Mouse (Mus musculus) heart, embryonic 11.5 days (tissue): ENCODE data around the gene Mylk. TPM values are rescaled to one million over a fixed set of nuclear protein-coding genes. Genes with fewer than 3 reads are reported as not detected.

ENCODE experiments used
- ATAC-seq: fragments of 200-750 bp; cut with Nextera tagmentation; replicated peaks from 2 replicates; pipeline ENCODE4 v1.8.0; 2017; ENCODE audit warnings: moderate library complexity; ENCODE audit not compliant: insufficient number of reproducible peaks, low FRiP score, low TSS enrichment
- H3K27ac ChIP-seq: fragments of 300-500 bp; sonication (generic); 2 replicates; pipeline ENCODE4 v1.5.1; 2014; ENCODE audit warnings: mild to moderate bottlenecking, low read depth, low read length
- H3K27me3 ChIP-seq: fragments of 300-500 bp; sonication (generic); 2 replicates; pipeline ENCODE4 v1.6.1; 2014; ENCODE audit warnings: mild to moderate bottlenecking, low read length, mixed read lengths; ENCODE audit not compliant: control insufficient read depth, insufficient read depth
- H3K36me3 ChIP-seq: fragments of 300-500 bp; sonication (generic); 2 replicates; pipeline ENCODE4 v1.6.1; 2014; ENCODE audit warnings: mild to moderate bottlenecking, low read length, moderate library complexity, mixed read lengths; ENCODE audit not compliant: control insufficient read depth, insufficient read depth
- H3K4me1 ChIP-seq: fragments of 300-500 bp; sonication (generic); 2 replicates; pipeline ENCODE4 v1.6.1; 2014; ENCODE audit warnings: low read length; ENCODE audit not compliant: control insufficient read depth, insufficient read depth
- H3K4me2 ChIP-seq: fragments of 300-500 bp; sonication (generic); 2 replicates; pipeline ENCODE4 v1.6.1; 2014; ENCODE audit warnings: mild to moderate bottlenecking, moderate library complexity
- H3K4me3 ChIP-seq: fragments of 300-500 bp; sonication (generic); 2 replicates; pipeline ENCODE4 v1.5.1; 2014; ENCODE audit warnings: low read depth, low read length
- H3K9ac ChIP-seq: fragments of 300-500 bp; sonication (generic); 2 replicates; pipeline ENCODE4 v1.6.1; 2014; ENCODE audit warnings: mild to moderate bottlenecking, low read depth, low read length, moderate library complexity
- H3K9me3 ChIP-seq: fragments of 300-500 bp; sonication (generic); replicated peaks from 2 replicates; pipeline ENCODE4 v1.6.1; 2016; ENCODE audit warnings: low read length; ENCODE audit not compliant: control insufficient read depth
- WGBS: fragments of 180-500 bp; shearing (Covaris S2); extraction: QIAGEN DNeasy Blood & Tissue Kit; methylation state at CpG from one replicate; pipeline ENCODE4 v1.1.7; 2014; ENCODE audit not compliant: insufficient replicate concordance; 5-methylcytosine and 5-hydroxymethylcytosine counted together
- polyA plus RNA-seq: library from polyadenylated mRNA; unstranded; fragments of >200 nt; fragmentation: Nextera tagmentation; extraction: Ambion mirVana; gene quantifications from 2 replicates; pipeline ENCODE4 v1.2.1, GENCODE M21; 2014

Mylk gene
- polyA plus RNA-seq, 1 experiment from 2014 or later = 4.3 TPM

DNA sequence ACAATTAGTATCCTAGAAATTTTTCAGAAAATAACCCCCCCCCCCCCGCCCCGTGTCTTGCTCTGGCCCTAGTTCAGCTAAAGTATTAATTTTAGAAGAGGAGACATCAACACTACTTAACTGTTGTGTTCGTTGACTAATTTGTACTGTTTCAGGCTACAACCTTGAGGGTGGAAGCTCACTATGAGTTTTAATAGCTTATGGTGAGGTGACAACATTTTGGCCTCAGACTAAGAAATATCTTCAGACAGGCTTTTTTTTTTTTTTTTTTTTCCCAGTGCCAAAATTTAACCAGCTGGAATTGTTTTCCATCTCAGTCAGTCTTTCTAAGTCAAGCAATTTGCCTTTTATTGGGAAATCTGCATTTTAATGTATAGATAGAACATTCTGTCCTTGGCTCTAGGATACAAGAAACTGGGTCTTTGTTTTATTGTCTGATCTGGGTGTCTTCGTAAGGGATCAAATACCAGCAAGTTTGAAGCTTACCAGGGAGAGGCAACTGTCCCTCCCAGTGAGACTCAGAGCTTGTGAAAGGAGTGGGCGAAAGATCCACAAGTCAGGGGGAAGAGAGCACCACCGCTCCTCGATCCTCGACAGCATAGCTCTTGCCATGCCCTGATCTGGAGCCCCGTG is 19.1 kb downstream of the Mylk start:
- Histone ChIP-seq H3K36me3 (no peaks in the 10 kb centered on the region), H3K9me3 (no peaks in the 10 kb centered on the region), H3K27ac (no peak overlapping the region), H3K4me1 (0 out of 2 replicates have a peak, but pooled peaks cover 3% of the 10 kb centered on the region), H3K27me3 (no peaks in the 10 kb centered on the region), H3K9ac (no peak overlapping the region), H3K4me2 (no peak overlapping the region), H3K4me3 (no peak overlapping the region)
- WGBS = 76% methylated on average over 9 of the region's 9 CpGs
- no peak for ATAC-seq

DNA sequence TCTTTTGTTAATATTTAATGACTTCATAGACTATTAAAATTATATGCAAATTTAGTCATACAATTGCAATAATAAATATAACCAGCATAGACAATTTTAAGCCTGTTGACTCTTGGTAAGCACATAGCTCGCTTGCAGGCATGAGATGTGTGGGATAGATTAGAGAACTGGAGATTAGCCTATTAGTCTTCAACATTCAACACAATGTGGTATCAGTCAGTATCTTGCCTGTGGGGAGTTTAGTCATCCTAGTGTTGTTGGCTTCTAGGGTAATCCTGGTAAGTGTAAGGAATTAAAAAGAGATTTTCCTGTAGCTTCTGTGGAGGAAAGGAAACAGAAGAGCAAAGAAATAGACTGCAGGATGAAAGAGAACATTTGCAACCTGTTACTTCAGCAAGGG is 20.7 kb downstream of the Mylk start:
- Histone ChIP-seq H3K27ac (no peak overlapping the region), H3K9ac (no peak overlapping the region), H3K4me1 (0 out of 2 replicates have a peak, but pooled peaks cover 3% of the 10 kb centered on the region), H3K4me3 (no peak overlapping the region), H3K9me3 (no peaks in the 10 kb centered on the region), H3K36me3 (no peaks in the 10 kb centered on the region), H3K27me3 (no peaks in the 10 kb centered on the region), H3K4me2 (no peak overlapping the region)
- ATAC-seq = no peak
- 66% methylated on average over 1 of the region's 1 CpGs for WGBS

DNA sequence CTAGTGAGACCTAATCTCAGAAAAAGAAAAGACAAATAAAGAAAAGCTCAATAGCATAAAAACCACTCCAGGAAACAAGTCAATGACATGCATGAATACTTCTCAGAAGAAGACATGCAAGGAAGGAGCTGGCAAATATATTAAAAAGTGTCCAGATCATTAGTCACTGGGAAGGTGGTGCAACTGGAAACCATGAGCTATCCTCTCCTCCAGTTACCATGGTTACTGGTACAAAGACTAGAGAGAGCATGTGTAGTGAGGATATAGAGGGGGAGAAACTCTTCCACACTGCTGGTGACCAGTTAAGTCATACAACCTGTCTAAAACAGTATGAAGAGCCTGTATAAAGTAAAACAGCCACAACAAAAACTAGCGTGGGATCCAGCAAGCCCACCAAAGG is 21.2 kb downstream of the Mylk start:
- WGBS = 85% methylated on average over 1 of the region's 1 CpGs
- no peak overlapping the region for H3K27ac ChIP-seq
- no peak for ATAC-seq
- 0 out of 2 replicates have a peak, but pooled peaks cover 3% of the 10 kb centered on the region for H3K4me1 ChIP-seq
- no peak overlapping the region for H3K4me3 ChIP-seq
- no peaks in the 10 kb centered on the region for H3K27me3 ChIP-seq
- H3K9me3 ChIP-seq = no peaks in the 10 kb centered on the region
- no peak overlapping the region for H3K9ac ChIP-seq
- no peaks in the 10 kb centered on the region for H3K36me3 ChIP-seq
- no peak overlapping the region for H3K4me2 ChIP-seq

DNA sequence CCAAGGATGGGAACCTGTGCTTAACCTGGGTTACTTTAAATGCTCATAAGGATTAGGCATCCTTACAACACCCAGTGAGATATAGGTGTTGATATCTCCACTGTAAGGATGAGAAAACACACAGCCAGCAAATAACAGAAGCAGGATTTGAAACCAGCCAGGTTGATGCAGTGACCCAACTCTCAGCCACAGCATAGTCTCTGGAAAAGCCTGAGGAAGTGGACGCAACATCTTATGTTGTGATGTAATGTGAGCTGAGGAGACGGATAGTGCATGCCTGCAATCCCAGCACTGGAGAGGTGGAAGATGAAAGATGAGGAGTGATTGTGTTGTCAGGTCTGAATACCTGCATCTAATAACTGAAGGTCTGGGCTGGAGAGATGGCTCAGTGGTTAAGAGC is 22.4 kb downstream of the Mylk start:
- H3K9ac ChIP-seq = no peak overlapping the region
- no peak for ATAC-seq
- no peak overlapping the region for H3K4me2 ChIP-seq
- no peak overlapping the region for H3K4me3 ChIP-seq
- H3K9me3 ChIP-seq = no peaks in the 10 kb centered on the region
- no peaks in the 10 kb centered on the region for H3K36me3 ChIP-seq
- WGBS = 85% methylated on average over 2 of the region's 2 CpGs
- H3K27me3 ChIP-seq = no peaks in the 10 kb centered on the region
- no peak overlapping the region for H3K27ac ChIP-seq
- 0 out of 2 replicates have a peak, but pooled peaks cover 3% of the 10 kb centered on the region for H3K4me1 ChIP-seq

DNA sequence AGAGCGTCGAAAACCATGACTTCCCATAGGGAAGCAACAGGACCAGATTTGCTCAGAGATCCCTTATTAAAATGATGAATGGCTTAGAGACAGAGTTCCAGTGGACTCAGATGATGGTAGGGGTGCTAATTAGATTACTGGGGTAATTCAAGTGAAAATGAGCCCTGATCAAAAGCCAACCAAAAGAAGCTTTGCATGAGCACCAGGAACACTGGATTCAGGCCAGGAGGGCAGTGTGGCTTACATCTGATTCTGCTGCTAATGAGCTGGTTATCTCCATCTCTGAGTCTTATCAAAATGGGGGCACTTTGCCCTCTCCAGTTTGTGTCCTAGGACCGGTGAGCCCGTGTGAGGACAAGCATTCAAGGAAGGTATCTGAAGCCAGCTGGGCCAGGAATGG is 23.4 kb downstream of the Mylk start:
- no peaks in the 10 kb centered on the region for H3K9me3 ChIP-seq
- H3K36me3 ChIP-seq = no peaks in the 10 kb centered on the region
- H3K27me3 ChIP-seq = no peaks in the 10 kb centered on the region
- H3K4me2 ChIP-seq = no peak overlapping the region
- no peak for ATAC-seq
- H3K4me1 ChIP-seq = 0 out of 2 replicates have a peak, but pooled peaks cover 3% of the 10 kb centered on the region
- H3K4me3 ChIP-seq = no peak overlapping the region
- 58% methylated on average over 4 of the region's 4 CpGs for WGBS
- no peak overlapping the region for H3K9ac ChIP-seq
- no peak overlapping the region for H3K27ac ChIP-seq

DNA sequence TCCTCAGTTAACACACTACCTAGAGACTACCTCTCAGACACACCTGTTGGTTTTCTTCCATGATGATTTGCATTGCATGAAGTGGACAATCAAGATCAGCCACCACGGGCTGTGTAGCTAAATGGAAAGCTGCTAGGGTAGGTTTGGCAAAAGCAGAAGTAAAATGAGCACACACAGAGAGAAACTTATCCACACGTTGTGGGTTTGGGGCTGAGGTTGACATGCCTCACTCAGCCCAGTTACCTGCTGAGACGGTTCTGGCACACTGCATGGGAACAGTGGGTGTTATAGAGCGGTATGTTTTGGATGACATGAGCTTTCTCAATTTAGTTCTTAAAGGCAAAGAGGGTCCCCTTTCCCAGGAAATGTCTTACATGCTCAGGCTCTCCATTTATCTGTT is 25.1 kb downstream of the Mylk start:
- ATAC-seq = no peak
- H3K27ac ChIP-seq = no peak overlapping the region
- H3K36me3 ChIP-seq = no peaks in the 10 kb centered on the region
- 0 out of 2 replicates have a peak, but pooled peaks cover 3% of the 10 kb centered on the region for H3K4me1 ChIP-seq
- 88% methylated on average over 4 of the region's 4 CpGs for WGBS
- H3K9me3 ChIP-seq = no peaks in the 10 kb centered on the region
- H3K9ac ChIP-seq = no peak overlapping the region
- H3K27me3 ChIP-seq = no peaks in the 10 kb centered on the region
- H3K4me2 ChIP-seq = no peak overlapping the region
- H3K4me3 ChIP-seq = no peak overlapping the region

DNA sequence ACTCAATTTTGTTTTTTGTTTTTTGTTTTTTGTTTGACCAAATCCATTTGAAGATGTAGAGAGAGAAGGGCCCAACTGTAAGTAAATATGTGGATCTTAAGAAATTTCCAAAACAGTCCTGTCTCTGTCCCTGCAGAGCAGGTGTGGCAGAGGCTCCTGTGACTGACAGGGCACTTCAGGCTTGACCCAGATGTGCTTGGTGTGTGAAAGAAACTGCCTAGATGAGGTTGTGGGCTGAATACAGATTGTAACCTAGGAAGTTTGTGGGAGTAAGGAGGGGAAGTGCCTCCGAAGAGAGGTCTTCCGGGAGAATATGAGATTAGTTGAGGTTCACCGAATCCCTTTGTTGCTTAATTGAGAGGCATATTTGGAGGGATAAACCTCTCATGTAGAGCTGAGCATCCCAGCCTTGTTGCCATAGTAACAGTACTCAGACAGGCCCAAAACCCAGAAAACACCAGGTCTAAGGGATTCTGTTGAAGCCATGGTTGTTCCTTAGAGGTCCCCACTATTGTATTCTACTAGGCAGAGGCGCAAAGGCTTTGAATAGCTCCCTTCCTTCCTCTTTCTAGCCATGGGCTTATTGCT is 27.5 kb downstream of the Mylk start:
- Histone ChIP-seq H3K9ac (no peak overlapping the region), H3K9me3 (no peaks in the 10 kb centered on the region), H3K27me3 (no peaks in the 10 kb centered on the region), H3K36me3 (no peaks in the 10 kb centered on the region), H3K4me2 (no peak overlapping the region), H3K27ac (no peak overlapping the region), H3K4me3 (no peak overlapping the region), H3K4me1 (0 out of 2 replicates have a peak, but pooled peaks cover 3% of the 10 kb centered on the region)
- WGBS = 82% methylated on average over 4 of the region's 4 CpGs
- ATAC-seq = no peak

DNA sequence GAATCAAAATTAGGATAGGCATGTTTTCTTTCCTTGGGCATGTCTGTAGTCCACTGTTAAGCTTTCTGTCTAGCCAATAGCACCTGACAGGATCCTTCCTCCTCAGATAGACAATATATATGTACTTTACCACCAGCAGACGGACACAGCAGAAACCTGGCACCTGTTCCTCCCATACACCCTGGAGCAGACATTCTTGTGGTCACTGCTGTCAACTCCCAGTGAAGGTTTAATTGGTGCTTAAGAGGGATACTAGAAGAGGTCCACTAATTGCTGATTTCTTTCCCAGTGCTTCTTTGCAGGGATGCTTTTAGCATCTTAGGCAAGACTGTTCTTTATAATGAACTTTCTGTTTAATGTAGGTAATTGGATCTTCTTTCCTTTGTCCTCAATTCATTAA is 37.4 kb downstream of the Mylk start:
- no peak overlapping the region for H3K4me2 ChIP-seq
- no peaks in the 10 kb centered on the region for H3K9me3 ChIP-seq
- H3K9ac ChIP-seq = no peak overlapping the region
- no peak overlapping the region for H3K27ac ChIP-seq
- 62% methylated on average over 1 of the region's 1 CpGs for WGBS
- ATAC-seq = no peak
- H3K27me3 ChIP-seq = peaks cover 2% of the 10 kb centered on the region; the same call in 1 of the 2 replicates
- H3K4me3 ChIP-seq = no peak overlapping the region
- no peaks in the 10 kb centered on the region for H3K36me3 ChIP-seq
- H3K4me1 ChIP-seq = no peaks in the 10 kb centered on the region

DNA sequence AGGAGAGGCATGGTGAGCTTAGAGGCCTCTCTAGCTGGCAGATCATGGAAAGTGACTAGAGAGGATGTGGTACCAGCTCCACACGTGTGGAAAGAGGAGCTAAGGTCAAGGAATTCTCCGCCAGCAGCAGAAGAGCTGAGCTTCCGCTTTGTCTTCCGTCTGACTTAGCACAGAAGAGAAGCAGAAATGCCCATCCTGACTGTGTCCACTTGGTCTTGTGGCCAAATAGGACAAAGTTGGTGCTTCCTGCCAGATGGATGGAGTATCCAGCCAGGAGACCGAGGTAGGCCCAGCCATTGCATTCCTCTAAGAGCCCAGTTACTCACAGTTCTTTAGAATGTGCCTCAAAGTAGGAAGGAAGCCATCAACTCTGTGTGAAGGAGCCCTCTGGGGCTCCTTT is 38.5 kb downstream of the Mylk start:
- WGBS = 90% methylated on average over 5 of the region's 5 CpGs
- H3K27me3 ChIP-seq = peaks cover 2% of the 10 kb centered on the region; the same call in 1 of the 2 replicates
- no peak overlapping the region for H3K4me3 ChIP-seq
- H3K4me1 ChIP-seq = no peaks in the 10 kb centered on the region
- H3K9ac ChIP-seq = no peak overlapping the region
- no peak overlapping the region for H3K27ac ChIP-seq
- no peaks in the 10 kb centered on the region for H3K36me3 ChIP-seq
- H3K4me2 ChIP-seq = no peak overlapping the region
- ATAC-seq = no peak
- no peaks in the 10 kb centered on the region for H3K9me3 ChIP-seq
